In genomic region chr11:119268557-119269195, GRCm38 (mm10) we compare ENCODE assay signal across 8 mouse cellular contexts. TPM values are rescaled to one million over a fixed set of nuclear protein-coding genes. Genes with fewer than 3 reads are reported as not detected.
DNase-seq lines count a peak whose midpoint lies in the region; ATAC-seq and TF ChIP-seq lines count a peak whose summit lies in the region.

No protein-coding gene starts in this region.

- no peak for TF ChIP-seq CTCF in embryonic fibroblast, embryonic 13.5 days (IDR thresholded peaks at IDR 0.05; ENCODE audit: borderline replicate concordance, insufficient read depth, low read length)
- TF ChIP-seq CTCF in small intestine, adult 2 months (IDR thresholded peaks at IDR 0.05; ENCODE audit: extremely low read depth, insufficient read length, insufficient replicate concordance, low read depth, low read length) = no peak

- peak; percentile 3; the same call in 1 of the 2 replicates for ATAC-seq in kidney, embryonic 16.5 days (ENCODE audit: low FRiP score, low TSS enrichment)
- ATAC-seq in intestine, embryonic 16.5 days = no peak
- no peak for ATAC-seq in liver, embryonic 16.5 days (ENCODE audit: low read depth)
- ATAC-seq in activated CD4-positive, CD25-positive, alpha-beta regulatory T cell, adult 4 months = no peak

- peaks cover 9% of the 10 kb centered on the region; the same call in 1 of the 2 replicates for H3K36me3 ChIP-seq in kidney, embryonic 16.5 days (ENCODE audit: insufficient read depth, low read length)
- H3K36me3 ChIP-seq in intestine, embryonic 16.5 days (ENCODE audit: control insufficient read depth, insufficient read depth, low read length) = 0 out of 2 replicates have a peak, but pooled peaks cover 2% of the 10 kb centered on the region
- H3K36me3 ChIP-seq in liver, embryonic 16.5 days (ENCODE audit: control insufficient read depth, insufficient read depth) = no peaks in the 10 kb centered on the region; the same call in 1 of the 2 replicates
- no peaks in the 10 kb centered on the region for H3K36me3 ChIP-seq in small intestine, adult 2 months (ENCODE audit: control insufficient read depth, insufficient read depth, low read length)

- TF ChIP-seq POLR2A in embryonic fibroblast, embryonic 13.5 days (IDR thresholded peaks at IDR 0.05; ENCODE audit: low read depth, low read length) = no peak
- no peak for TF ChIP-seq POLR2A in small intestine, adult 2 months (IDR thresholded peaks at IDR 0.05; ENCODE audit: low read depth, low read length)

- peak overlapping the region; percentile 96 for H3K4me2 ChIP-seq in kidney, embryonic 16.5 days (replicated peaks; ENCODE audit: low read depth, low read length)
- peak overlapping the region; percentile 97 for H3K4me2 ChIP-seq in intestine, embryonic 16.5 days (ENCODE audit: low read depth, low read length)
- peak overlapping the region; percentile 98 for H3K4me2 ChIP-seq in liver, embryonic 16.5 days (ENCODE audit: low read depth, low read length)

- peak overlapping the region; percentile 74 for H3K9ac ChIP-seq in kidney, embryonic 16.5 days (replicated peaks; ENCODE audit: low read length)
- H3K9ac ChIP-seq in intestine, embryonic 16.5 days (ENCODE audit: low read depth, low read length) = peak overlapping the region; percentile 87
- H3K9ac ChIP-seq in liver, embryonic 16.5 days (ENCODE audit: low read depth, low read length) = peak overlapping the region; percentile 80

- no peaks in the 10 kb centered on the region for H3K27me3 ChIP-seq in kidney, embryonic 16.5 days (ENCODE audit: insufficient read depth, low read length)
- no peaks in the 10 kb centered on the region for H3K27me3 ChIP-seq in intestine, embryonic 16.5 days (replicated peaks; ENCODE audit: control insufficient read depth, insufficient read depth, low read length)
- no peaks in the 10 kb centered on the region for H3K27me3 ChIP-seq in liver, embryonic 16.5 days (ENCODE audit: control insufficient read depth, insufficient read depth, low read depth, low read length)
- no peaks in the 10 kb centered on the region for H3K27me3 ChIP-seq in small intestine, adult 2 months (ENCODE audit: control insufficient read depth, insufficient read depth, low read length)

- no peaks in the 10 kb centered on the region for H3K9me3 ChIP-seq in kidney, embryonic 16.5 days (ENCODE audit: low read length)
- H3K9me3 ChIP-seq in intestine, embryonic 16.5 days (ENCODE audit: control insufficient read depth, low read length) = no peaks in the 10 kb centered on the region
- no peaks in the 10 kb centered on the region for H3K9me3 ChIP-seq in liver, embryonic 16.5 days (replicated peaks; ENCODE audit: control insufficient read depth, low read length)

- H3K4me1 ChIP-seq in kidney, embryonic 16.5 days (ENCODE audit: insufficient read depth, low read length) = peaks cover 13% of the 10 kb centered on the region
- H3K4me1 ChIP-seq in embryonic fibroblast, embryonic 13.5 days (ENCODE audit: control insufficient read depth, insufficient read depth, low read length) = no peaks in the 10 kb centered on the region
- peaks cover 17% of the 10 kb centered on the region for H3K4me1 ChIP-seq in intestine, embryonic 16.5 days (ENCODE audit: control insufficient read depth, insufficient read depth, low read length)
- peaks cover 12% of the 10 kb centered on the region for H3K4me1 ChIP-seq in liver, embryonic 16.5 days (ENCODE audit: control insufficient read depth, low read depth, low read length)
- H3K4me1 ChIP-seq in small intestine, adult 2 months (ENCODE audit: control insufficient read depth, insufficient read depth, insufficient read length, low read length) = no peaks in the 10 kb centered on the region; the same call in 1 of the 2 replicates

- no peak for DNase-seq in kidney, adult 8-10 months
- DNase-seq in thymus, postnatal 25 days = no peak

- WGBS in kidney, embryonic 16.5 days = 75% methylated on average over 16 of the region's 16 CpGs
- 76% methylated on average over 16 of the region's 16 CpGs for WGBS in intestine, embryonic 16.5 days
- WGBS in liver, embryonic 16.5 days (ENCODE audit: insufficient replicate concordance) = 68% methylated on average over 16 of the region's 16 CpGs
- WGBS in small intestine, adult 2 months = 81% methylated on average over 16 of the region's 16 CpGs

- peak overlapping the region; percentile 60 for H3K4me3 ChIP-seq in kidney, embryonic 16.5 days (ENCODE audit: low read length)
- H3K4me3 ChIP-seq in embryonic fibroblast, embryonic 13.5 days (ENCODE audit: insufficient read depth, low read length) = peak overlapping the region; percentile 72
- peak overlapping the region; percentile 85 for H3K4me3 ChIP-seq in intestine, embryonic 16.5 days (ENCODE audit: low read length)
- peak overlapping the region; percentile 79 for H3K4me3 ChIP-seq in liver, embryonic 16.5 days (ENCODE audit: low read depth, low read length)
- H3K4me3 ChIP-seq in small intestine, adult 2 months (ENCODE audit: low read depth, low read length) = peak overlapping the region; percentile 72

- H3K27ac ChIP-seq in kidney, embryonic 16.5 days (ENCODE audit: low read length) = peak overlapping the region; percentile 13; the same call in 1 of the 2 replicates
- H3K27ac ChIP-seq in embryonic fibroblast, embryonic 13.5 days (ENCODE audit: insufficient read depth, low read length) = no peak overlapping the region
- H3K27ac ChIP-seq in intestine, embryonic 16.5 days (ENCODE audit: low read length) = peak overlapping the region; percentile 41; the same call in 1 of the 2 replicates
- H3K27ac ChIP-seq in liver, embryonic 16.5 days (ENCODE audit: low read length) = no peak overlapping the region
- no peak overlapping the region for H3K27ac ChIP-seq in small intestine, adult 2 months (ENCODE audit: insufficient read depth, low read depth, low read length)

RNA-seq across cellular contexts. Expression of gene Gaa, which starts 1.0 kb away (rescaled TPM):
- polyA plus RNA-seq in kidney, embryonic 16.5 days (2015; fragmentation: Nextera tagmentation; extraction: Ambion mirVana) = 80.7 and 82.6 TPM in 2 replicates
- polyA plus RNA-seq in embryonic fibroblast, embryonic 13.5 days (2011; ENCODE audit: insufficient read length, low read depth, missing spikeins) = 131 TPM in 2 replicates
- 90.5 and 99.0 TPM in 2 replicates for polyA plus RNA-seq in intestine, embryonic 16.5 days (2015; fragmentation: Nextera tagmentation; extraction: Ambion mirVana)
- 25.8 and 30.8 TPM in 2 replicates for polyA plus RNA-seq in liver, embryonic 16.5 days (2015; fragmentation: Nextera tagmentation; extraction: Ambion mirVana)
- 35.8 TPM in 2 replicates for polyA plus RNA-seq in small intestine, adult 2 months (2012; rRNA removed)
- polyA plus RNA-seq in activated CD4-positive, CD25-positive, alpha-beta regulatory T cell, adult 4 months (2017; shearing (Covaris generic)) = 10 to 100 TPM in 1 of 2 experiments, 1 to 10 TPM in 1; 5.9 to 11.6 TPM

RNA-seq across cellular contexts. Expression of gene Eif4a3, which starts 31.2 kb away (rescaled TPM):
- polyA plus RNA-seq in kidney, embryonic 16.5 days (2015; fragmentation: Nextera tagmentation; extraction: Ambion mirVana) = 381 and 389 TPM in 2 replicates
- polyA plus RNA-seq in embryonic fibroblast, embryonic 13.5 days (2011; ENCODE audit: insufficient read length, low read depth, missing spikeins) = 144 and 153 TPM in 2 replicates
- polyA plus RNA-seq in intestine, embryonic 16.5 days (2015; fragmentation: Nextera tagmentation; extraction: Ambion mirVana) = 306 and 335 TPM in 2 replicates
- 139 and 146 TPM in 2 replicates for polyA plus RNA-seq in liver, embryonic 16.5 days (2015; fragmentation: Nextera tagmentation; extraction: Ambion mirVana)
- 27.7 and 56.5 TPM in 2 replicates for polyA plus RNA-seq in small intestine, adult 2 months (2012; rRNA removed)
- 100 to 1,000 TPM; 170 to 190 TPM for polyA plus RNA-seq in activated CD4-positive, CD25-positive, alpha-beta regulatory T cell, adult 4 months (2017; shearing (Covaris generic))

RNA-seq across cellular contexts. Expression of gene Card14, which starts 38.9 kb away (rescaled TPM):
- 0.36 and 0.52 TPM in 2 replicates for polyA plus RNA-seq in kidney, embryonic 16.5 days (2015; fragmentation: Nextera tagmentation; extraction: Ambion mirVana)
- polyA plus RNA-seq in embryonic fibroblast, embryonic 13.5 days (2011; ENCODE audit: insufficient read length, low read depth, missing spikeins) = not detected in 2 replicates
- polyA plus RNA-seq in intestine, embryonic 16.5 days (2015; fragmentation: Nextera tagmentation; extraction: Ambion mirVana) = 8.5 and 10.5 TPM in 2 replicates
- polyA plus RNA-seq in liver, embryonic 16.5 days (2015; fragmentation: Nextera tagmentation; extraction: Ambion mirVana) = 0.21 and 0.24 TPM in 2 replicates
- 3.5 and 7.1 TPM in 2 replicates for polyA plus RNA-seq in small intestine, adult 2 months (2012; rRNA removed)
- under 1 TPM in 1 of 2 experiments, not detected in 1; 0.25 TPM for polyA plus RNA-seq in activated CD4-positive, CD25-positive, alpha-beta regulatory T cell, adult 4 months (2017; shearing (Covaris generic))

RNA-seq across cellular contexts. Expression of gene Ccdc40, which starts 40.3 kb away (rescaled TPM):
- 5.1 and 5.5 TPM in 2 replicates for polyA plus RNA-seq in kidney, embryonic 16.5 days (2015; fragmentation: Nextera tagmentation; extraction: Ambion mirVana)
- polyA plus RNA-seq in embryonic fibroblast, embryonic 13.5 days (2011; ENCODE audit: insufficient read length, low read depth, missing spikeins) = 0.60 and 0.81 TPM in 2 replicates
- polyA plus RNA-seq in intestine, embryonic 16.5 days (2015; fragmentation: Nextera tagmentation; extraction: Ambion mirVana) = 1.4 and 2.8 TPM in 2 replicates
- 0.61 and 0.68 TPM in 2 replicates for polyA plus RNA-seq in liver, embryonic 16.5 days (2015; fragmentation: Nextera tagmentation; extraction: Ambion mirVana)
- 0.18 and 0.20 TPM in 2 replicates for polyA plus RNA-seq in small intestine, adult 2 months (2012; rRNA removed)
- 1 to 10 TPM; 1.0 to 2.0 TPM for polyA plus RNA-seq in activated CD4-positive, CD25-positive, alpha-beta regulatory T cell, adult 4 months (2017; shearing (Covaris generic))

RNA-seq across cellular contexts. Expression of gene Tbc1d16, which starts 40.4 kb away (rescaled TPM):
- polyA plus RNA-seq in kidney, embryonic 16.5 days (2015; fragmentation: Nextera tagmentation; extraction: Ambion mirVana) = 12.3 and 16.2 TPM in 2 replicates
- 10.6 TPM in 2 replicates for polyA plus RNA-seq in embryonic fibroblast, embryonic 13.5 days (2011; ENCODE audit: insufficient read length, low read depth, missing spikeins)
- polyA plus RNA-seq in intestine, embryonic 16.5 days (2015; fragmentation: Nextera tagmentation; extraction: Ambion mirVana) = 11.0 and 12.7 TPM in 2 replicates
- 1.3 and 1.8 TPM in 2 replicates for polyA plus RNA-seq in liver, embryonic 16.5 days (2015; fragmentation: Nextera tagmentation; extraction: Ambion mirVana)
- 4.3 and 5.0 TPM in 2 replicates for polyA plus RNA-seq in small intestine, adult 2 months (2012; rRNA removed)
- polyA plus RNA-seq in activated CD4-positive, CD25-positive, alpha-beta regulatory T cell, adult 4 months (2017; shearing (Covaris generic)) = under 1 TPM; 0.75 to 0.78 TPM

Comparison
In these comparisons a context has a peak if more than half of its experiments do, and no peak if none do; other contexts are left out.
1. H3K27ac ChIP-seq: peak in kidney, embryonic 16.5 days (single experiment) and intestine, embryonic 16.5 days (single experiment); none in embryonic fibroblast, embryonic 13.5 days (single experiment), liver, embryonic 16.5 days (single experiment) and small intestine, adult 2 months (single experiment).
2. Peak in every context shown above with its lines, with median percentiles within 50 percentile points of each other: H3K4me2 ChIP-seq, H3K4me3 ChIP-seq and H3K9ac ChIP-seq.